Comparison of ENCODE assay signal across 8 mouse cellular contexts in the genomic region with DNA sequence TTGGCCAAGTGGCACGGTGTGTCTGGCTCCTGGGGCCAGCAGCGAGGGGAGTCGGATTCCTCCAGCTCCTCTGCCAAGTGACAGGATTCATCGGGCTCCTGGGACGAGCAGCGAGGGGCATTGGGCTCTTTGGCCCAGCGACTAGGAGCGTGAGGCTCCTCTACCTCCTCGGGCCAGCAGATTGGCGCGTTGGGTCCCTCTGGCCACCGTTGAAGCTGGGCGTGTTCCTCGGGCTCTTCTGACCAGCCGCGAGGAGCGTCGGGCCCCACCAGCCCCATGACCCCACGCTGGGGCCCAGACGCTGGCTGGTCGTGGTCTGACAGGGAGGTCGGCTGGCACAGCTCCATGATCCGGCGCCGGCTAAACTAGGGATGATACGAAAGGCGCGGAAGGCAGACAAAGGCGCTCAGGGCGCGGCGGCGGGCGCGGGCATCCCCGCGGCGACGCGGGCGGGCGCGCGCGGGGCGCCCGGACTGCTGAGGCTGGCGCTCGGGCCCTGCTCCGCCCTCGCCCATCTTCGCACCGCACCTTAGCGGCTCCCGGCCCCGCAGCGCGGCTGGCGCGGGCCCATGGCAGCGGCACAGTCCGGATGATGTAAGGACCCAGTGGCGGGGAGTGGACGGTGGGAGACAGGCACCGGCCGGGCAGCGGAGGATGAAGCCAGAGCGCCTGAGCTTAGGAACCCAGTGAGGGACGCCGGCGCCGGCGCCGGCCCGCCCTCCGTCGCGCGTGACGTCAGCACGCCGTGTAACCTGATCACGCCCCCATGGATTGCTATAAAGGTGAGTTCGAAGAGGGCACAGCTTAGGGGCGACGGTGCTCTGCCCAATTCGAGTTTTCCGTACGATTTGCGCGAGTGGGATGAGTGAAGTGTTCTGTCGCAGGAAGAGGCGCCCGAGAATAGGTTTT. TPM values are rescaled to one million over a fixed set of nuclear protein-coding genes. Genes with fewer than 3 reads are reported as not detected.
DNase-seq lines count a peak whose midpoint lies in the region; ATAC-seq and TF ChIP-seq lines count a peak whose summit lies in the region.

Gene Rab11fip3, minus strand, starts transcription at position 725 of the 909 bp plus-strand sequence.

- peak; percentile 94 for ATAC-seq in limb, embryonic 14.5 days (ENCODE audit: low FRiP score, low read depth)
- ATAC-seq in midbrain, embryonic 16.5 days = peak; percentile 94

- H3K9me3 ChIP-seq in limb, embryonic 14.5 days (ENCODE audit: control insufficient read depth, low read length) = no peaks in the 10 kb centered on the region
- H3K9me3 ChIP-seq in midbrain, embryonic 16.5 days (replicated peaks; ENCODE audit: control insufficient read depth, low read length, poor library complexity, severe bottlenecking) = no peaks in the 10 kb centered on the region

- H3K4me1 ChIP-seq in embryonic fibroblast, embryonic 13.5 days (ENCODE audit: control insufficient read depth, insufficient read depth, low read length) = peaks cover 3% of the 10 kb centered on the region; the same call in 1 of the 2 replicates
- H3K4me1 ChIP-seq in limb, embryonic 14.5 days (ENCODE audit: control insufficient read depth, insufficient read depth, low read length) = peaks cover 25% of the 10 kb centered on the region
- peaks cover 37% of the 10 kb centered on the region for H3K4me1 ChIP-seq in midbrain, embryonic 16.5 days (ENCODE audit: control insufficient read depth, insufficient read depth, low read length)

- TF ChIP-seq CTCF in embryonic fibroblast, embryonic 13.5 days (IDR thresholded peaks at IDR 0.05; ENCODE audit: borderline replicate concordance, insufficient read depth, low read length) = no peak

- peaks cover 12% of the 10 kb centered on the region for H3K36me3 ChIP-seq in limb, embryonic 14.5 days (ENCODE audit: control insufficient read depth, insufficient read depth, low read length)
- peaks cover 3% of the 10 kb centered on the region for H3K36me3 ChIP-seq in midbrain, embryonic 16.5 days (ENCODE audit: control insufficient read depth, insufficient read depth, low read length)

- no peaks in the 10 kb centered on the region for H3K27me3 ChIP-seq in limb, embryonic 14.5 days (ENCODE audit: control insufficient read depth, insufficient read depth, low read length)
- H3K27me3 ChIP-seq in midbrain, embryonic 16.5 days (ENCODE audit: control insufficient read depth, insufficient read depth, low read depth, low read length) = 0 out of 2 replicates have a peak, but pooled peaks cover 2% of the 10 kb centered on the region

- H3K9ac ChIP-seq in limb, embryonic 14.5 days (ENCODE audit: low read depth, low read length, severe bottlenecking) = peak within 1 kb of the TSS; percentile 82
- H3K9ac ChIP-seq in midbrain, embryonic 16.5 days (ENCODE audit: low read depth, low read length) = peak within 1 kb of the TSS; percentile 97

- peak; percentile 97 for TF ChIP-seq POLR2A in embryonic fibroblast, embryonic 13.5 days (IDR thresholded peaks at IDR 0.05; ENCODE audit: low read depth, low read length)
- TF ChIP-seq POLR2A in limb, embryonic 14.5 days (IDR thresholded peaks at IDR 0.05; ENCODE audit: borderline replicate concordance, extremely low read depth, insufficient read depth, insufficient read length) = peak; percentile 43; the same call in 1 of the 2 replicates

- no peak within 1 kb of the TSS for H3K27ac ChIP-seq in embryonic fibroblast, embryonic 13.5 days (ENCODE audit: insufficient read depth, low read length)
- peak within 1 kb of the TSS; percentile 65; the same call in 1 of the 2 replicates for H3K27ac ChIP-seq in limb, embryonic 14.5 days (replicated peaks; ENCODE audit: low read depth, low read length)
- H3K27ac ChIP-seq in midbrain, embryonic 16.5 days (ENCODE audit: low read length) = peak within 1 kb of the TSS; percentile 95

- WGBS in limb, embryonic 14.5 days = under 1% methylated on average over 79 of the region's 94 CpGs
- WGBS in midbrain, embryonic 16.5 days = under 1% methylated on average over 77 of the region's 94 CpGs

- DNase-seq in CD4-positive helper T cell, adult 2 months (ENCODE audit: low read depth, low spot score) = peak; percentile 94
- DNase-seq in brain, adult 2 months (ENCODE audit: low read depth, low spot score) = peak; percentile 97
- DNase-seq in heart, adult 9 months (ENCODE audit: low spot score in 2 of 2) = peak; percentile 72 to 76
- DNase-seq in kidney, adult 9 months = peak; percentile 85
- DNase-seq in limb, embryonic 14.5 days (ENCODE audit: low spot score) = peak; percentile 91
- DNase-seq in spleen, postnatal 10 days (ENCODE audit: low spot score in 2 of 2) = peak; percentile 66 to 82

- H3K4me2 ChIP-seq in limb, embryonic 14.5 days (replicated peaks; ENCODE audit: low read depth, low read length, severe bottlenecking) = peak within 1 kb of the TSS; percentile 100
- H3K4me2 ChIP-seq in midbrain, embryonic 16.5 days (ENCODE audit: low read length) = peak within 1 kb of the TSS; percentile 100

- H3K4me3 ChIP-seq in embryonic fibroblast, embryonic 13.5 days (ENCODE audit: insufficient read depth, low read length) = peak within 1 kb of the TSS; percentile 60
- peak within 1 kb of the TSS; percentile 75 for H3K4me3 ChIP-seq in limb, embryonic 14.5 days (replicated peaks; ENCODE audit: low read length)
- peak within 1 kb of the TSS; percentile 92 for H3K4me3 ChIP-seq in midbrain, embryonic 16.5 days (ENCODE audit: low read depth, low read length)

RNA-seq across cellular contexts. Expression of gene Rab11fip3, which starts in this region (rescaled TPM):
- polyA plus RNA-seq in embryonic fibroblast, embryonic 13.5 days (2011; ENCODE audit: insufficient read length, low read depth, missing spikeins) = 20.7 and 22.6 TPM in 2 replicates
- polyA plus RNA-seq in limb, embryonic 14.5 days (2012; rRNA removed) = 39.0 and 47.9 TPM in 2 replicates
- polyA plus RNA-seq in limb, embryonic 14.5 days (2014; fragmentation: Nextera tagmentation; extraction: Ambion mirVana) = 17.8 and 18.0 TPM in 2 replicates
- polyA plus RNA-seq in midbrain, embryonic 16.5 days (2015; fragmentation: Nextera tagmentation; extraction: Ambion mirVana) = 25.8 and 30.1 TPM in 2 replicates
